Mouse (Mus musculus) megakaryocyte, embryonic 14.5 days (primary cell): Measurements from ENCODE around the gene Tgfbi.

Experiments used
- FLI1 ChIP-seq: IDR thresholded peaks from 2 replicates; pipeline ENCODE4 v1.6.1; 2012; ENCODE audit warnings: low read length, inconsistent platforms, mixed read lengths
- GATA1 ChIP-seq: IDR thresholded peaks from 3 replicates; pipeline ENCODE4 v1.6.1; 2012; ENCODE audit warnings: mixed read lengths, low read length, inconsistent platforms, borderline replicate concordance

DNA sequence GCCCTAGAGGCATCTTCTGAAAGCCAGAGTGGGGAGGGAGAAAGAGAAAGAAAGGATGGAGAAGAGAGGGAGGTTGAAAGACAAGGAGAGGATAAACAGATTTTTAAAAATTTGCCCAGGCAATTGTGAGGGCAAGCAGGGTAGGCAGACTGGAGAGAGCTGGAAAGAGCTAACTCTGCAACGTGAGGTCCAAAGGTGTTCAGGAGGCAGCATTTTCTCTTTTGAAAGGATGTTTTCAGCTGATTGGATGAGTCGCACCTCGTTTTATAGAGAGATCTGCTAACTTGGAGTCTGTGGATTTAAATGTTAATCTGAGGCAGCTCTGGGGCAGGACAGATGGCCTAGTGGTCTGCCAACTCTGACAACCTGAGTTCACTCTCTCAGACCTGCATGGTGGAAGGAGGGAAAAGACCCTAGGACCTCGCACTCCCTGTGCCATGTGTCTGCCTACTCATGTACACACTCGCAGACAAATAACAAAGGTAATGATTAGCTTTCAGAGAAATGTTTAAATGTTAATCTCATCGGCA is 49.4 kb upstream of the Tgfbi start:
- no peak for TF ChIP-seq FLI1
- no peak for TF ChIP-seq GATA1
